Mouse (Mus musculus) Patski (cell line): ENCODE data around the gene Spout1. TPM values are rescaled to one million over a fixed set of nuclear protein-coding genes. Genes with fewer than 3 reads are reported as not detected.
"Not testable (repeated sequence)": the region's sequence is repeated elsewhere in the genome, so short reads cannot be mapped to it uniquely, and the experiment has no call there.

Experiments
- ATAC-seq: fragments of 100-300 bp; one replicate; pipeline ENCODE4 v1.8.0; 2021
- CTCF ChIA-PET: fragments of 350-600 bp; sonication (Branson Sonifier 250); formaldehyde crosslinking; loops from one replicate; lab custom pipeline; 2022; ENCODE audit warnings: inconsistent platforms; lab: Charles Lee
- POLR2A ChIA-PET: fragments of 350-600 bp; sonication (Branson Sonifier 250); formaldehyde crosslinking; loops from one replicate; lab custom pipeline; 2022; ENCODE audit warnings: antibody characterized with exemption, inconsistent platforms; lab: Charles Lee
- DNase-seq: peaks from one replicate; pipeline ENCODE4 v3.0.0-alpha.2; 2011; ENCODE audit warnings: low read depth, low spot score
- H3K27me3 ChIP-seq: fragments of 371-371 bp; one replicate; pipeline ENCODE4 v1.5.1; 2021
- CTCF ChIP-seq: fragments of 100-300 bp; IDR thresholded peaks from one replicate; pipeline ENCODE4 v1.5.1; 2021
- in situ Hi-C: fragments of 300-500 bp; cut with MboI; formaldehyde crosslinking; loops from 3 replicates; pipeline ENCODE4 v1.11.1; 2018; ENCODE audit warnings: low pct_unique_long_range_greater_than_20kb, mixed read lengths
- polyA plus RNA-seq: library from polyadenylated mRNA; unstranded; gene quantifications from one replicate; pipeline ENCODE4 v1.2.3, GENCODE M21; 2021

Spout1 gene
- polyA plus RNA-seq, 1 experiment from 2014 or later = 31.6 TPM

DNA sequence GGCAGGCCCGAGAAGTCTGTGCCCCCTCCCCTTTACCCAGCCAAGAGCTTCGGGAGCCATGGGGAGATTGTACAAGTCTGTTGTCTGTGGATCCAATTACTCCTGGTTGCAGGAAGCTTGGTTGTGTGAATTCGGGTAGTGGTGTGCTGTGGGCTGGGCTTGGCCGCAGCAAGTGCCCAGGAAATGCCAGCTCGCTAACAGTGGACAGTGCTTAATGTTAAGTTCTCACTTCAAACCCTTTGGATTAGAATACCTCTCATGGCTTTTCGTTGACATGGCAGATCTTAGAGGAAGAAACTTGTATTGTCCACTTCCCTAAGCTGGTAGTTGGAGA, 43.9 kb downstream of the Spout1 start:
- no peak for DNase-seq
- in situ Hi-C loops = no loop called here
- ChIA-PET POLR2A (interaction anchor here (0.7 to 4.1 kb wide), 7 partner anchors 10 to 328 kb away, joined by 3 to 18 read pairs (median 5); partner anchors contain the start of genes Endog and Zer1), CTCF (interaction anchor here (1.4 to 2.6 kb wide), 4 partner anchors 10 to 44 kb away, joined by 4 to 8 read pairs (median 6); partner anchors contain the start of gene Spout1)
- H3K27me3 ChIP-seq = no peaks in the 10 kb centered on the region
- ATAC-seq = no peak
- no peak for TF ChIP-seq CTCF

DNA sequence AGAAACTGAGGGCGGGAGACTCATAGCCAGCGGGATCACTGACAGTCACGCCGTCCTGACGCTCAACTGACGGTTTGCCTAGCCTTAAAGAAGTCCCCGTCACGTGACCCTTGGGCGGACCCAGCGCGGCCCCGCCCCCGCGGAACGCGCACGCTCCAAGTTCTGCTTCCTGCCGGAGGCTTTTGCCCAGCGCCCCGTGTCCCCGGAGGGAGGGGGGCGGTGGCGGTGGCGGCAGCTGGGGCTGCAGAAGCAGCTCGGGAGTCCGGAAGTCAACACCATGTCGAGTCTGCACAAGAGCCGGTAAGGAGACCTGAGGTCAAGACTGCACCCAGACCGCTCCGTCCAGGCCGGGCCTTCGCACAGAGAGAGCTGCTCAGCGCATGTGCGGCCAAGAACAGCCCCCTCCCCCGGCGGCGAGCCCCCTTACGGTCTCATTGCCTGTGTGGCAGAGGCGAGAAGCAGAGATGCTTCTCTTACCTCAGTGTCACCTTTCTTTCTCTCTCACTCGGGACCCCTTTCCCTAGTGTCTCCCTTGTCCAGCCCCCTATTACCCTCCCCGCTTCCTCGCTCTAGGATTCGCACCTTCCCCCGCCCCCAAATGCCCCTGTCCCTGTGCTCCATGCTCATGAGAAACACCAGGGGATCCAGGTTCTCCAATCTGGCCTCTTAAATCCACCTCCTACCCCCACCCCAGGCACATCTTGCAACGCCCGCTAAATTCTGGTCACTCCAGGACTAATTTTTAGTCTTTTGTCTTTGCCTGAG, 44.5 kb downstream of the Spout1 start, which contains the start of gene Tbc1d13:
Gene Tbc1d13, plus strand, starts transcription at position 134 of the 765 bp plus-strand sequence.
- ChIA-PET POLR2A (interaction anchor here (0.7 to 4.1 kb wide), 5 partner anchors 10 to 329 kb away, joined by 3 to 18 read pairs (median 5); partner anchors contain the start of gene Zer1), CTCF (interaction anchor here (1.4 to 2.6 kb wide), 6 partner anchors 11 to 44 kb away, joined by 4 to 8 read pairs (median 6); partner anchors contain the start of gene Spout1)
- in situ Hi-C loops = no loop called here
- DNase-seq (peak; percentile 56), ATAC-seq (peak; percentile 76)
- no peaks in the 10 kb centered on the region for H3K27me3 ChIP-seq
- no peak for TF ChIP-seq CTCF

DNA sequence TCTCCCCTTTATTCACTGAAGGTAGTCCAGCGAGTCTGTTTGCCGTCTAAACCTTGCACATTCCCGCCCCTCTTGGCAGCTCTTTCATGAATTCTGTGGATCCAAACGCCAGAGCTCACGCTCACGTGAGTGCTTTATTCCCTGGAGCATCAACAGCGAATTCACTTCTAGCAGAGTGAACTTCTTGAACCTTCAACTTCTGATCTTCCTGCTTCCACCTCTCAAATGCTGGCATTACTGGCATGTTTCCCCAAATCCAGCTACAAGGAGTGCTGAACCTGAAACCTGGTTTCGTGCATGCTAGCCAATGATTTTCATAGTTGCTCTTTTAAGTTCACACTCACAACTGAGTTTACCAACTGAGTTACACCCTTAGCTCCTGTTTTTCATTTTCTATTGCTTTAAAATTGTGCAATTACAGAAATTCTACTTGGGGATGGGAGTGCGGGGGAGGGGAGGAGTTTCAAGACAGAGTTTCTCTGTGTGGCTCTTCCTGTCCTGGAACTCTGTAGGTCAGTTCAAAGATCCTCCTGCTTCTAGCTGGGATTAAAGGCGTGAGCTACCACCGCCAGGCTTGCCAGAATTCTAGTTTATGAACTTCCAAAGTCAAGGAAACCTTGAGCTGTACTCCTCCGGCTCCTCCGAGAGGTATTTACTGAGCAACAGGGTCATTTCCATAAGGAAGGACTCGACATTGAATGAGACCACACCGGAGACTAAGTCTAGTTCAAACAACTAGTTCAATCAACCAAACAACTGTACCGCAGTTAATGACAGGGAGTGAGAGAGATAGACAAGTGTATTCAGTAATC, 45.3 kb downstream of the Spout1 start:
- H3K27me3 ChIP-seq = no peaks in the 10 kb centered on the region
- POLR2A ChIA-PET = interaction anchor here (0.9 to 4.1 kb wide), 4 partner anchors 9 to 70 kb away, joined by 3 to 18 read pairs (median 10); partner anchors contain the start of gene Zer1
- CTCF ChIA-PET = interaction anchor here (1.4 to 2.6 kb wide), 4 partner anchors 11 to 29 kb away, joined by 3 to 8 read pairs (median 5); no protein-coding TSS in a partner anchor
- peak; percentile 44 for ATAC-seq
- no peak for DNase-seq
- in situ Hi-C loops = no loop called here
- TF ChIP-seq CTCF = no peak

DNA sequence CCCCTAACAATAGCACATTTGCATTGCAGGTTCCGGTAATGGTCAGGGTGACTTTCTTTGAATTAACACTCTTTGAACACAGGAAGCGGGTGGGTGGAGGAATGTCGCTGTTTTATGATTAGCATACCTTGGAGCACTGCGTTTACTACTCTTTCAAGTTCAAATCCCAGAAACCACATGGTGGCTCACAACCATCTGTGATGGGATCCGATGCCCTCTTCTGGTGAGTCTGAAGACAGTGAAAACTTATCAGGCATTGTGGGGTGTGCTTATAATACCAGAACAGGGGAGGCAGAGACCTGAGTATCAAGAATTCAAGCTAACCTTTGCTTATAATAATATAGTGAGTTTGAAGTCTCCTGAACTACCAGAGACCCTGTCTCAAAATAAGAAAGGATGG, 47.0 kb downstream of the Spout1 start:
- CTCF ChIA-PET, in situ Hi-C loops, ATAC-seq, H3K27me3 ChIP-seq, DNase-seq, POLR2A ChIA-PET: not testable (repeated sequence)

DNA sequence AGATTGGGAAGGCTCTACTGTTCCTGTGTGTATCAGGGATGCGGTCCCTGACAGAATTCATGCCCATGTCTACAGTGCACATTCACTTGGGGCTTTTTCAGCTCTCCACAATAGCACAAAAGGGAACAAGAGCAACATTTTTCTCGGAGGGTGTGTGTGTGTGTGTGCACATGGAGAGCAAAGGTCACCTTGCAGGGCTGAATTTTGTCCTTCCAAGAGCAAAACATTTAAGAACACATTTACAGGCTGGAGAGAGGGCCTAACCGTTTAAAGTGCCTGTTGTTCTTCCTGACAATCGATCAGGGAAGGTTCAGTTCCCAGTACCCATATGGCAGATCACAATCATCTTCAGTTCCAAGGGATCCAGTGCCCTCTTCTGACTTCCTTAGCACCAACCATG, 48.1 kb downstream of the Spout1 start:
- in situ Hi-C loops = no loop called here

DNA sequence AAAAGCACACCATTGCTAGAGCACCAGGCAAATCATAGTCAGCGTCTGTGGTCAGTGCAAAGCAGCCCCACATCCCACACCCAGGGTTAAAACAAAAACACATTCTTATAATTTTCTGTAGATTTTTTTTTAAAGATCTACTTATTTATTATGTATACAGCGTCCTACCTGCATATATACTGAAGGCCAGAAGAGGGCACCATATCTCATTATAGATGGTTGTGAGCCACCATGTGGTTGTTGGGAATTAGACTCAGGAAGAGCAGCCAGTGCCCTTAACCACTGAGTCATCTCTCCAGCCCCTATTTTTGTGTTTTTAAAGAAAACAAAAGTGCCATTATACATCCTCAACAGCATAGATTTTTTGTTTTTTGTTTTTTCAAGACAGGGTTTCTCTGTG, 49.5 kb downstream of the Spout1 start:
- no peak for DNase-seq
- ChIA-PET CTCF (no interaction called here), POLR2A (no interaction called here)
- no peaks in the 10 kb centered on the region for H3K27me3 ChIP-seq
- in situ Hi-C loops = no loop called here
- peak; percentile 79 for TF ChIP-seq CTCF
- no peak for ATAC-seq

More for the DNA sequence above, 48.1 kb downstream of the Spout1 start:
- POLR2A ChIA-PET = no interaction called here
- no peak for ATAC-seq
- no peaks in the 10 kb centered on the region for H3K27me3 ChIP-seq
- no peak for DNase-seq
- CTCF ChIA-PET = interaction anchor here (1.3 to 1.5 kb wide), 2 partner anchors 31 to 41 kb away, joined by 3 to 5 read pairs; partner anchors contain the start of gene Endog
- no peak for TF ChIP-seq CTCF

DNA sequence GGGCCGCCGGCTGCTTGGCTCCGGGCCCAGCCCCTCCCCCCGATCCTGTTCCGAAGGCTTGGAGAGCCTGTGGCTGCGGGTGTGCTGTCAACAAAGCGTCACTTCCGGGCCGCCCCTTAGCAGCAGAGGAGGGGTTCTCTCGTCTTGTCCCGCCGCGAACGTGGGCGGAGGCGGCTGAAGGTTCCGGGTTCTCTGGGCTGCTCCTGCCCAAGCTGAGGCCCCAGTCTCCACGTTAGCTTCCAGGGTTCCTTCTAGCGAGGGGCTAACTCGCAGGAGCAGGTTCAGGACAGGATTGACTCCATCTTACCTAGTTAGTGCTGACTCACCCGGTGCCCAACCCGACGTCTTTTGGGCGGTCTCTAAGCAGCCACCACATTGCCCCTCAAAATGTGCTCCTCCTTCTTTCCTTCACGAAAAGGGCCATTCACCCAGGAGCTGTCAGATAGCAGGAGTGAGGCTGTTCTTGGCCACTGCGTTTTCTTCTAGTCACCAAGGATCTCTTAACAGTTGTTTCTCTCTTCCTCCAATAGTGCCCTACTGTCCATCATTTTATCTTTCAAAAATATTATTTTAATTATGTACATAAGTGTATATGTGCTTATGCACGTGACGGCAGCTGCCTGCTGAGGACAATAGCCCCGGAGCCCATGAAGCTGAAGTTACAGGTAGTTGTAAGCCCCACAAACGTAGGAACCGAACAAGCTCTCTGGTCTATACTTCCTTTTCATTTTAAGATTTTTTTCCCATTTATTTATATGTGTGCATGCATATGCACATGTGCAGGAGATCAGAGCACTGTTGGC, 53.6 kb downstream of the Spout1 start, which contains the start of gene Zer1:
Gene Zer1, minus strand, starts transcription at position 114 of the 803 bp plus-strand sequence.
- DNase-seq = peak; percentile 47
- POLR2A ChIA-PET = interaction anchor here (0.8 to 4.7 kb wide), 5 partner anchors 9 to 140 kb away, joined by 3 to 18 read pairs (median 3); partner anchors contain the start of gene Tbc1d13
- no peaks in the 10 kb centered on the region for H3K27me3 ChIP-seq
- in situ Hi-C loops = no loop called here
- no peak for TF ChIP-seq CTCF
- ATAC-seq = peak; percentile 81
- CTCF ChIA-PET = interaction anchor here (4.0 kb wide), 1 partner anchor 37 kb away, joined by 12 read pairs; no protein-coding TSS in a partner anchor

DNA sequence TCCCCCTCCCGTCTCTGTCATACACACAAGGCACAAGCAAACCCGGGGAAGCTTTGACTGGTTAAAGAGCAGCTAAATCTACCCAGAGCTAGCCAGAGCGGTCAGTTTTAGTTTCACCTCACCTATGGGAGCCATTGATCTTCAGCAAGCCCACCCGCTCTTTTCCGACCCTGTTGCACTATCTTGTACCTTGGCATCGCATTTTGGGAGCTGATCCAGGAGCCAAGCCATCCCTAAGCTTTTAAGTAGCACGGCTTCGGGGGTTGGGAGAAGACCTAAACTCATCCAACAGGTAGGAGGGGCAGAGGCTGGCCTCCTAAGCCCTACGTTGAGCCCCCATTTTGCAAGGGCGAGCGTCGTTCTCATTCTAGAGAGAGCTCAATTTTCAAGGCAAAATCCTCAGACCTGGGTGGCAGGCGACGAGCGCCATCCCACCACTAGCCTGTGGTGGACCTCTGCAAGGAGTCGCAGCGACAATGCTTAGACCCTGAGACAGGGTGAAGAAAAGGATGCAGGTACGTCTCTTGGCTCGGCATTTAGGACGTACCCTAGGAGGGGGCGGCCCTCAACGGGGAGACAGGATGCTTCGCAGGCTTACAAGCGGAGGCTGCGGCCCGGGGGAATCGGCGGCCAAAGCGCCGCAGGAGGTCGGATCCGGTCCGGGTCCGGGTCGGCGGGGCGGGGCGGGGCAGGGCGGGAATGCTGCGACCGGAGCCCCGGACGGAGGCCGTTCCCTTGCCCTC, 54.4 kb downstream of the Spout1 start:
- DNase-seq (no peak), ATAC-seq (no peak)
- CTCF ChIA-PET = interaction anchor here (4.0 kb wide), 1 partner anchor 38 kb away, joined by 12 read pairs; no protein-coding TSS in a partner anchor
- POLR2A ChIA-PET = interaction anchor here (0.5 to 4.7 kb wide), 4 partner anchors 10 to 513 kb away, joined by 3 to 18 read pairs (median 4); partner anchors contain the start of gene Tbc1d13
- no peaks in the 10 kb centered on the region for H3K27me3 ChIP-seq
- in situ Hi-C loops = no loop called here
- TF ChIP-seq CTCF = no peak

Other genes starting within 250 kb of the Spout1 start
- gene Gle1, start 243.0 kb downstream of the Spout1 start, polyA plus RNA-seq = 30.3 TPM
- 597 TPM for gene Sptan1, start 212.9 kb downstream of the Spout1 start, polyA plus RNA-seq
- gene Wdr34, start 129.6 kb downstream of the Spout1 start, polyA plus RNA-seq = 63.5 TPM
- 288 TPM for gene Set, start 121.1 kb downstream of the Spout1 start, polyA plus RNA-seq
- gene Pkn3, start 100.8 kb downstream of the Spout1 start, polyA plus RNA-seq = 8.2 TPM
- 29.6 TPM for gene Zdhhc12, start 84.8 kb downstream of the Spout1 start, polyA plus RNA-seq
- gene Zer1, start 53.9 kb downstream of the Spout1 start, polyA plus RNA-seq = 26.5 TPM
- 37.9 TPM for gene Tbc1d13, start 44.7 kb downstream of the Spout1 start, polyA plus RNA-seq
- gene Endog, start 7.0 kb downstream of the Spout1 start, polyA plus RNA-seq = 19.2 TPM
- 14.8 TPM for gene Kyat1, start 27.4 kb upstream of the Spout1 start, polyA plus RNA-seq
- 19.3 TPM for gene Lrrc8a, start 59.3 kb upstream of the Spout1 start, polyA plus RNA-seq
- 2.1 TPM for gene Gm28035, start 62.1 kb upstream of the Spout1 start, polyA plus RNA-seq
- 22.4 TPM for gene Phyhd1, start 87.7 kb upstream of the Spout1 start, polyA plus RNA-seq
- not detected for gene Gm28038, start 102.6 kb upstream of the Spout1 start, polyA plus RNA-seq
- gene Dolk, start 107.9 kb upstream of the Spout1 start, polyA plus RNA-seq = 24.0 TPM
- 36.7 TPM for gene Nup188, start 107.9 kb upstream of the Spout1 start, polyA plus RNA-seq
- 102 TPM for gene Sh3glb2, start 180.9 kb upstream of the Spout1 start, polyA plus RNA-seq
- 43.3 TPM for gene Miga2, start 185.8 kb upstream of the Spout1 start, polyA plus RNA-seq
- gene Dolpp1, start 213.8 kb upstream of the Spout1 start, polyA plus RNA-seq = 15.4 TPM
- gene Crat, start 237.4 kb upstream of the Spout1 start, polyA plus RNA-seq = 86.1 TPM
- gene Ptpa, start 237.6 kb upstream of the Spout1 start, polyA plus RNA-seq = 165 TPM